Comparison of ENCODE assay signal across 15 mouse cellular contexts in the genomic region with DNA sequence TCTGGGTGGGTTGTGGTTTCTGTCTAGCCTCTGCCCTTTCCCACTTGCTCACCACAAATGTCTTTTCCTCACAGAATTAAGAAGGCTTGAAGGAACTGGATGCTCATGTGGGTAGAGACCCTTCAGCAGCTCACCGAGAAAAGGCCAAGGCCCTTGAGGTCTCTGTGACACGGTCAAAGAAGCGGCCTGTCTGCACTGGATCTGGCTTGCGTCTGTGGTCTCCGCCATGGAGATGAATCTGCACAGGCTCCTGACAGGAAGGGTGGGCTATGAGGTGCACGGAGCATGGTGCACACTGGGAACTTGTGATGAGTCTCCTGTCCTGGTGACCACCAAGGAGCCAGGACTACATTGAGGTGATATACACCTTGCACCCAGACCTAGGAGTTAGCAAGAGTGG.
DNase-seq lines count a peak whose midpoint lies in the region.
"Had no signal": no experiment of that assay in that cellular context is flagged by ENCODE, and none has a peak within 500 bp of the region (broad histone marks: within the 10 kb centered on the region; RNA-seq: fewer than 3 reads in every experiment).

No protein-coding gene starts in this region.

- DNase-seq in heart, adult 11 months, result peak; percentile 66
- DNase-seq in heart, postnatal 36 days, result no peak
- DNase-seq in Muller cell, postnatal 12 days (ENCODE audit: inconsistent ontology term), result peak; percentile 5
- no peak for DNase-seq in retina, postnatal 1 day
- DNase-seq in T-cell, adult 2 months (ENCODE audit: low spot score), result no peak
- DNase-seq: adrenal gland, adult 8-10 months; adrenal gland, postnatal 14 days; B cell, adult 2 months; cerebellum, adult 11 months; cerebellum, adult 18-20 months; cerebellum, adult 8-10 months; cerebellum, adult 9-11 months; cerebellum, postnatal 14 days; cerebellum, postnatal 36 days; forebrain, postnatal 0 days had no signal

- intact Hi-C loops in heart, postnatal 36 days (cut with DNase I), result no loop called here

Comparison
In these comparisons a context has a peak if more than half of its experiments do, and no peak if none do; other contexts are left out.
1. DNase-seq: peak in heart, adult 11 months (single experiment) and Muller cell, postnatal 12 days (single experiment); none in heart, postnatal 36 days (0 of 2), retina, postnatal 1 day (single experiment) and T-cell, adult 2 months (single experiment).